Mouse (Mus musculus): ENCODE results near the gene Pnmt.

GRCm38 (mm10) chr11:98342000-98342945 is 44.0 kb upstream of the Pnmt start:
- TF ChIP-seq CTCF (IDR thresholded peaks at IDR 0.05; ENCODE audit: low read depth, low read length) (peak; percentile 99), POLR2A (IDR thresholded peaks at IDR 0.05; ENCODE audit: borderline replicate concordance, low read depth, low read length) (no peak)

Measured in bone marrow macrophage, adult 2 months (primary cell).